Mouse (Mus musculus) brain, embryonic 14.5 days (tissue): ENCODE measurements around the gene Pir.

Experiments used
- CTCF ChIP-seq: fragments of 200-500 bp; IDR thresholded peaks from 2 replicates; pipeline ENCODE4 v1.5.1; 2012; ENCODE audit warnings: inconsistent platforms, mild to moderate bottlenecking, moderate library complexity, borderline replicate concordance; ENCODE audit not compliant: insufficient read depth, insufficient read length; ENCODE audit errors: extremely low read depth
- POLR2A ChIP-seq: fragments of 200-500 bp; IDR thresholded peaks from 2 replicates; pipeline ENCODE4 v1.6.1; 2012; ENCODE audit warnings: mild to moderate bottlenecking, inconsistent platforms, borderline replicate concordance; ENCODE audit not compliant: poor library complexity, insufficient read depth, insufficient read length, severe bottlenecking; ENCODE audit errors: extremely low read depth

DNA sequence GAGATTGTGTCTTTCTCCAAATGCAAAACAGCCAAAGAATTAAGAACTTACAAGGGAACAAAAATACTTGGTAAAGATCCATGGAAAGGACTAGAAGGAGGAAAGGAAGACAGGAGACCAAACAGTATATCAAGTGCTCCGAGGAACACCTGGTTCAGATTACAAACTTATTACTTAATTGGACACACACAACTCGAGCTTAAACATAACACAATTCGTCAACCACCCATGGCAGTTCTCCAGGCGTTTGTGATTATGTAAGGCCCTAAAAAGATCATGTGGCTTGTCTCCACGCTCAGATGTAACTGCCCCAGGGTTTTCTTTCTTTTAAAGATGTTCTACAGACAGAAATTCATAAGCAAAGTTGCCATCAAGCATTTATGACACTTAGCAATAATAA, 22.0 kb downstream of the Pir start:
- TF ChIP-seq CTCF (no peak), POLR2A (no peak)
